In genomic region chr6:146994236-146994635, GRCm38 (mm10) we compare ENCODE assay signal across 10 mouse cellular contexts. TPM values are rescaled to one million over a fixed set of nuclear protein-coding genes. Genes with fewer than 3 reads are reported as not detected.
DNase-seq lines count a peak whose midpoint lies in the region; ATAC-seq and TF ChIP-seq lines count a peak whose summit lies in the region.
"Had no signal": no experiment of that assay in that cellular context is flagged by ENCODE, and none has a peak within 500 bp of the region (broad histone marks: within the 10 kb centered on the region; RNA-seq: fewer than 3 reads in every experiment).

No protein-coding gene starts in this region.

- H3K36me3 ChIP-seq in heart, postnatal 0 days (replicated peaks; ENCODE audit: control insufficient read depth, insufficient read depth, low read length), result peaks cover 24% of the 10 kb centered on the region

- 29% methylated on average over 5 of the region's 5 CpGs for WGBS in heart, postnatal 0 days

- no peak overlapping the region for H3K9ac ChIP-seq in heart, postnatal 0 days (replicated peaks; ENCODE audit: low read depth, low read length)
- H3K9ac ChIP-seq: embryonic facial prominence, embryonic 15.5 days; stomach, embryonic 15.5 days had no signal

- no peak for TF ChIP-seq EP300 in heart, postnatal 0 days (IDR thresholded peaks at IDR 0.05; ENCODE audit: low read depth)

- H3K4me3 ChIP-seq in heart, postnatal 0 days (ENCODE audit: low read depth, low read length), result no peak overlapping the region
- no peak overlapping the region for H3K4me3 ChIP-seq in layer of hippocampus, adult 2 months
- H3K4me3 ChIP-seq: embryonic facial prominence, embryonic 15.5 days; stomach, embryonic 15.5 days had no signal

- no peak overlapping the region for H3K27ac ChIP-seq in heart, postnatal 0 days (ENCODE audit: low read depth)
- H3K27ac ChIP-seq in layer of hippocampus, adult 2 months, result no peak overlapping the region
- H3K27ac ChIP-seq: embryonic facial prominence, embryonic 15.5 days; stomach, embryonic 15.5 days had no signal

- H3K4me1 ChIP-seq in heart, postnatal 0 days (ENCODE audit: control insufficient read depth, insufficient read depth), result peaks cover 7% of the 10 kb centered on the region; the same call in 1 of the 2 replicates
- H3K4me1 ChIP-seq: stomach, embryonic 15.5 days had no signal

- no peak overlapping the region for H3K4me2 ChIP-seq in heart, postnatal 0 days (ENCODE audit: low read depth, low read length)
- H3K4me2 ChIP-seq: embryonic facial prominence, embryonic 15.5 days; stomach, embryonic 15.5 days had no signal

- TF ChIP-seq CTCF in heart, postnatal 0 days (IDR thresholded peaks at IDR 0.05; ENCODE audit: low read depth), result peak; percentile 73
- TF ChIP-seq CTCF in layer of hippocampus, adult 2 months (conservative IDR thresholded peaks at IDR 0.05), result peak; percentile 94

- no peaks in the 10 kb centered on the region for H3K9me3 ChIP-seq in heart, postnatal 0 days (replicated peaks; ENCODE audit: control insufficient read depth, low read length)
- H3K9me3 ChIP-seq: embryonic facial prominence, embryonic 15.5 days; stomach, embryonic 15.5 days had no signal

- DNase-seq in heart, postnatal 0 days (ENCODE audit: low spot score), result peak; percentile 52
- no peak for DNase-seq in heart, postnatal 25 days (ENCODE audit: low spot score)
- DNase-seq in A20 (ENCODE audit: low read depth, low spot score), result peak; percentile 55
- DNase-seq in R1 (ENCODE audit: low read depth, low spot score), result peak; percentile 54
- peak; percentile 44 for DNase-seq in embryo, embryonic 11.5 days (ENCODE audit: low read depth, low spot score)
- DNase-seq in layer of hippocampus, adult 2 months (ENCODE audit: low spot score in 2 of 2), result peak; percentile 58 to 77
- peak; percentile 54 for DNase-seq in mesoderm, embryonic 11.5 days (ENCODE audit: low read depth, low spot score)

- no peaks in the 10 kb centered on the region for H3K27me3 ChIP-seq in heart, postnatal 0 days (ENCODE audit: control insufficient read depth, insufficient read depth, low read length)
- H3K27me3 ChIP-seq: embryonic facial prominence, embryonic 15.5 days; stomach, embryonic 15.5 days had no signal

- intact Hi-C loops in heart, postnatal 25 days (cut with DNase I), result loop anchor here (1.0 to 2.0 kb wide), 2 partner anchors 161 to 169 kb away; no protein-coding TSS in a partner anchor

- no peak; the same call in 1 of the 2 replicates for ATAC-seq in heart, postnatal 0 days (ENCODE audit: insufficient read depth, low read depth)
- no peak for ATAC-seq in erythroblast, adult 5-6 weeks (replicated peaks; ENCODE audit: low FRiP score, poor library complexity, severe bottlenecking)

RNA-seq across cellular contexts. Expression of gene Rep15, which starts 38.1 kb away (rescaled TPM):
- total RNA-seq in heart, postnatal 0 days (2014; rRNA removed; ENCODE audit: low replicate concordance), result 0.97 TPM in 1 of 2 replicates, not detected in the other
- polyA plus RNA-seq in heart, postnatal 0 days (2015; fragmentation: Nextera tagmentation; extraction: Ambion mirVana), result 0.21 and 0.48 TPM in 2 replicates
- total RNA-seq in heart, postnatal 25 days (2021), result 1 to 10 TPM in 1 of 2 experiments, under 1 TPM in 1; 0.56 to 1.1 TPM
- total RNA-seq in layer of hippocampus, adult 2 months (2021), result 1 to 10 TPM; 1.1 to 2.1 TPM
- 0.63 TPM in 1 of 2 replicates, not detected in the other for total RNA-seq in erythroblast, adult 5-6 weeks (2015; ENCODE audit: low replicate concordance)
- 0.28 TPM in 1 of 2 replicates, not detected in the other for total RNA-seq in erythroblast, adult 5-6 weeks (2017; ENCODE audit: low replicate concordance)

RNA-seq across cellular contexts. Expression of gene 1700034J05Rik, which starts 40.0 kb away (rescaled TPM):
- not detected in 2 replicates for total RNA-seq in heart, postnatal 0 days (2014; rRNA removed; ENCODE audit: low replicate concordance)
- polyA plus RNA-seq in heart, postnatal 0 days (2015; fragmentation: Nextera tagmentation; extraction: Ambion mirVana), result 0.07 TPM in 2 replicates
- not detected for total RNA-seq in heart, postnatal 25 days (2021)
- total RNA-seq in layer of hippocampus, adult 2 months (2021), result not detected
- total RNA-seq in erythroblast, adult 5-6 weeks (2015; ENCODE audit: low replicate concordance), result not detected in 2 replicates
- not detected in 2 replicates for total RNA-seq in erythroblast, adult 5-6 weeks (2017; ENCODE audit: low replicate concordance)

RNA-seq across cellular contexts. Expression of gene Mrps35, which starts 48.3 kb away (rescaled TPM):
- 17.6 and 24.2 TPM in 2 replicates for total RNA-seq in heart, postnatal 0 days (2014; rRNA removed; ENCODE audit: low replicate concordance)
- polyA plus RNA-seq in heart, postnatal 0 days (2015; fragmentation: Nextera tagmentation; extraction: Ambion mirVana), result 196 and 197 TPM in 2 replicates
- total RNA-seq in heart, postnatal 25 days (2021), result 100 to 1,000 TPM; 182 to 211 TPM
- 10 to 100 TPM; 41.7 to 54.8 TPM for total RNA-seq in layer of hippocampus, adult 2 months (2021)
- 31.3 and 36.3 TPM in 2 replicates for total RNA-seq in erythroblast, adult 5-6 weeks (2015; ENCODE audit: low replicate concordance)
- 13.2 and 23.9 TPM in 2 replicates for total RNA-seq in erythroblast, adult 5-6 weeks (2017; ENCODE audit: low replicate concordance)
